ENCODE assay signal across 8 mouse cellular contexts in the genomic region with DNA sequence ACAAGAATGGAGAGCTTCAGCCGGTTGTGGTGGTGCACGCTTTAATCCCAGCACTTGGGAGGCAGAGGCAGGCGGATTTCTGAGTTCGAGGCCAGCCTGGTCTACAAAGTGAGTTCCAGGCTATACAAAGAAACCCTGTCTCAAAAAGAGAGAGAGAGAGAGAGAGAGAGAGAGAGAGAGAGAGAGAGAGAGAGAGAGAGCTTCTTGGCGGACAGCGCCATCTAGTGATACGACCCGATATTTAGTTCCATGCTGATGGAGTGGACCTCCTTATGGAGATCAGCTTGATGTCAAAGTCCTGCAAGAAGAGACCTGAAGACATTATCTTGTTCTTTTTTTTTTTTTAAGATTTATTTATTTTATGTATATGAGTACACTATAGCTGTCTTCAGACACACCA. TPM values are rescaled to one million over a fixed set of nuclear protein-coding genes. Genes with fewer than 3 reads are reported as not detected.
A peak's percentile ranks its signal among the peaks of the same experiment; 100 is the strongest.
DNase-seq lines count a peak whose midpoint lies in the region; ATAC-seq and TF ChIP-seq lines count a peak whose summit lies in the region.
"Not testable (repeated sequence)": the region's sequence is repeated elsewhere in the genome, so short reads cannot be mapped to it uniquely, and the experiment has no call there.

No protein-coding gene starts in this region.

- WGBS in liver, embryonic 12.5 days (ENCODE audit: insufficient replicate concordance) = 14% methylated on average over 8 of the region's 8 CpGs

- H3K79me2 ChIP-seq in C2C12 (ENCODE audit: control insufficient read depth, insufficient read depth) = not testable (repeated sequence)

- H3K27me3 ChIP-seq in C2C12 (ENCODE audit: control insufficient read depth, insufficient read depth, insufficient read length); liver, embryonic 12.5 days (replicated peaks): not testable (repeated sequence)

- H3K4me3 ChIP-seq in C2C12 (ENCODE audit: insufficient read depth, poor library complexity, severe bottlenecking); cortical plate, adult 2 months (ENCODE audit: insufficient read depth, low read length); liver, embryonic 12.5 days: not testable (repeated sequence)

- not testable (repeated sequence) for H3ac ChIP-seq in C2C12 (ENCODE audit: control insufficient read depth, insufficient read length, low read depth)

- TF ChIP-seq POLR2A in cortical plate, adult 2 months (IDR thresholded peaks at IDR 0.05; ENCODE audit: extremely low read depth, insufficient read depth, low read length) = not testable (repeated sequence)

- not testable (repeated sequence) for H3K9ac ChIP-seq in liver, embryonic 12.5 days

- H3K4me2 ChIP-seq in liver, embryonic 12.5 days = not testable (repeated sequence)

- not testable (repeated sequence) for H3K9me3 ChIP-seq in liver, embryonic 12.5 days (replicated peaks)

- not testable (repeated sequence) for H3K27ac ChIP-seq in cortical plate, adult 2 months (ENCODE audit: insufficient read depth, low read length)
- H3K27ac ChIP-seq in liver, embryonic 12.5 days = peak overlapping the region; percentile 99; the same call in 1 of the 2 replicates

- ATAC-seq in granulocyte monocyte progenitor cell, adult 5-6 weeks (replicated peaks; ENCODE audit: poor library complexity, severe bottlenecking) = 0 out of 2 replicates have a peak, but pooled peaks have one; percentile 38
- not testable (repeated sequence) for ATAC-seq in liver, embryonic 12.5 days

- TF ChIP-seq CTCF in C2C12 (IDR thresholded peaks at IDR 0.05; ENCODE audit: control insufficient read depth, insufficient read depth, insufficient read length) = peak; percentile 23
- peak; percentile 60 for TF ChIP-seq CTCF in cortical plate, adult 2 months (IDR thresholded peaks at IDR 0.05; ENCODE audit: extremely low read depth, insufficient read depth, low read length)

- H3K4me1 ChIP-seq in cortical plate, adult 2 months (ENCODE audit: control insufficient read depth, insufficient read depth, low read length) = not testable (repeated sequence)
- H3K4me1 ChIP-seq in liver, embryonic 12.5 days = peaks cover 68% of the 10 kb centered on the region

- H3K36me3 ChIP-seq in C2C12 (ENCODE audit: control insufficient read depth, insufficient read depth); liver, embryonic 12.5 days: not testable (repeated sequence)

- DNase-seq in adrenal gland, postnatal 10 days = peak; percentile 78
- peak; percentile 82 for DNase-seq in kidney, postnatal 10 days
- peak; percentile 40 for DNase-seq in neural tube, embryonic 10.5 days (ENCODE audit: extremely low spot score, low spot score)
- DNase-seq in testis, postnatal 10 days (ENCODE audit: low spot score) = peak; percentile 76

- H3K79me3 ChIP-seq in C2C12 (ENCODE audit: low read depth) = not testable (repeated sequence)

RNA-seq across cellular contexts. Expression of a gene that starts 7.3 kb away (rescaled TPM):
- 27.8 TPM for polyA plus RNA-seq in C2C12 (2012; fragmentation: generic; extraction: Trizol)
- 10 to 100 TPM; 35.0 to 44.2 TPM for total RNA-seq in adrenal gland, postnatal 10 days (2021)
- 19.6 and 20.2 TPM in 2 replicates for polyA plus RNA-seq in cortical plate, adult 2 months (2012; rRNA removed)
- 5.7 and 8.4 TPM in 2 replicates for total RNA-seq in granulocyte monocyte progenitor cell, adult 5-6 weeks (2014; fragmentation: Nextera tagmentation)
- total RNA-seq in granulocyte monocyte progenitor cell, adult 5-6 weeks (2017) = 1.6 and 6.2 TPM in 2 replicates
- 31.7 and 33.5 TPM in 2 replicates for polyA plus RNA-seq in liver, embryonic 12.5 days (2016; fragmentation: Nextera tagmentation; extraction: Ambion mirVana)

RNA-seq across cellular contexts. Expression of a gene that starts 30.1 kb away (rescaled TPM):
- 237 TPM for polyA plus RNA-seq in C2C12 (2012; fragmentation: generic; extraction: Trizol)
- 100 to 1,000 TPM; 331 to 344 TPM for total RNA-seq in adrenal gland, postnatal 10 days (2021)
- 415 and 426 TPM in 2 replicates for polyA plus RNA-seq in cortical plate, adult 2 months (2012; rRNA removed)
- total RNA-seq in granulocyte monocyte progenitor cell, adult 5-6 weeks (2014; fragmentation: Nextera tagmentation) = 91.7 and 101 TPM in 2 replicates
- total RNA-seq in granulocyte monocyte progenitor cell, adult 5-6 weeks (2017) = 77.3 and 83.9 TPM in 2 replicates
- 165 and 171 TPM in 2 replicates for polyA plus RNA-seq in liver, embryonic 12.5 days (2016; fragmentation: Nextera tagmentation; extraction: Ambion mirVana)
